Mouse (Mus musculus): ENCODE results near the gene Alox12. TPM values are rescaled to one million over a fixed set of nuclear protein-coding genes. Genes with fewer than 3 reads are reported as not detected.

The Alox12 gene
- total RNA-seq, 4 experiments from 2014 or later: 1.0 to 2.1 (median 1.7) TPM

GRCm38 (mm10) chr11:70219873-70220272 is 35.3 kb downstream of the Alox12 start:
- DNase-seq: no peak

GRCm38 (mm10) chr11:70218741-70219470 is 36.2 kb downstream of the Alox12 start:
- no peak for DNase-seq

GRCm38 (mm10) chr11:70218039-70218438 is 37.1 kb downstream of the Alox12 start:
- DNase-seq: no peak

GRCm38 (mm10) chr11:70216103-70216502 is 39.0 kb downstream of the Alox12 start:
- no peak for DNase-seq

GRCm38 (mm10) chr11:70215301-70215700 is 39.9 kb downstream of the Alox12 start:
- DNase-seq: no peak

- no peak for DNase-seq
Measured at GRCm38 (mm10) chr11:70214856-70215209, 40.3 kb downstream of the Alox12 start.

GRCm38 (mm10) chr11:70214191-70214855 is 40.8 kb downstream of the Alox12 start:
- no peak for DNase-seq

GRCm38 (mm10) chr11:70213736-70214135 is 41.4 kb downstream of the Alox12 start:
- no peak for DNase-seq

- no peak for DNase-seq
Measured at GRCm38 (mm10) chr11:70212896-70213295, 42.3 kb downstream of the Alox12 start.

GRCm38 (mm10) chr11:70212423-70212822 is 42.7 kb downstream of the Alox12 start, which contains the start of gene Slc16a11:
Gene Slc16a11 (plus strand): TSS chr11:70212752.
- DNase-seq: no peak

- DNase-seq: no peak
Measured at GRCm38 (mm10) chr11:70211972-70212371, 43.2 kb downstream of the Alox12 start.

GRCm38 (mm10) chr11:70210681-70211080 is 44.5 kb downstream of the Alox12 start:
- DNase-seq: no peak

- no peak for DNase-seq
Measured at GRCm38 (mm10) chr11:70208778-70209388, 46.3 kb downstream of the Alox12 start.

GRCm38 (mm10) chr11:70207283-70207682 is 47.9 kb downstream of the Alox12 start:
- DNase-seq: no peak

- DNase-seq: no peak
Measured at GRCm38 (mm10) chr11:70206801-70207200, 48.4 kb downstream of the Alox12 start.

GRCm38 (mm10) chr11:70201691-70202090 is 53.5 kb downstream of the Alox12 start:
- peak; percentile 57 for DNase-seq

- DNase-seq: no peak
Measured at GRCm38 (mm10) chr11:70200036-70200608, 55.0 kb downstream of the Alox12 start.

- no peak for DNase-seq
Measured at GRCm38 (mm10) chr11:70199107-70199506, 56.0 kb downstream of the Alox12 start.

GRCm38 (mm10) chr11:70198332-70198731 is 56.8 kb downstream of the Alox12 start:
- DNase-seq: no peak

- no peak for DNase-seq
Measured at GRCm38 (mm10) chr11:70193354-70194285, 61.5 kb downstream of the Alox12 start.

GRCm38 (mm10) chr11:70192157-70192556 is 63.0 kb downstream of the Alox12 start:
- DNase-seq: no peak

Measured in adrenal gland, adult 8-10 months (tissue).